Mouse (Mus musculus) midbrain, postnatal 0 days (tissue): Measurements from ENCODE around the gene Ubxn4. TPM values are rescaled to one million over a fixed set of nuclear protein-coding genes. Genes with fewer than 3 reads are reported as not detected.

ENCODE experiments used
- ATAC-seq: fragments of 200-750 bp; cut with Nextera tagmentation; 2 replicates; pipeline ENCODE4 v1.8.0; 2017; ENCODE audit warnings: moderate number of reproducible peaks, mild to moderate bottlenecking, moderate TSS enrichment, moderate library complexity; ENCODE audit not compliant: low FRiP score
- DNase-seq: peaks from one replicate; pipeline ENCODE4 v3.0.0-alpha.2; 2015; ENCODE audit warnings: low spot score
- H3K27ac ChIP-seq: fragments of 300-500 bp; sonication (generic); 2 replicates; pipeline ENCODE4 v1.5.1; 2014; ENCODE audit warnings: low read depth, mild to moderate bottlenecking, low read length, mixed read lengths
- H3K27me3 ChIP-seq: fragments of 300-500 bp; sonication (generic); 2 replicates; pipeline ENCODE4 v1.6.1; 2014; ENCODE audit warnings: low read length, control low read depth, mixed read lengths; ENCODE audit not compliant: insufficient read depth
- H3K36me3 ChIP-seq: fragments of 300-500 bp; sonication (generic); 2 replicates; pipeline ENCODE4 v1.6.1; 2014; ENCODE audit warnings: low read length, control low read depth, mixed read lengths; ENCODE audit not compliant: insufficient read depth
- H3K4me1 ChIP-seq: fragments of 300-500 bp; sonication (generic); 2 replicates; pipeline ENCODE4 v1.6.1; 2014; ENCODE audit warnings: mild to moderate bottlenecking, control low read depth, antibody characterized with exemption, low read length, mixed read lengths; ENCODE audit not compliant: insufficient read depth
- H3K4me2 ChIP-seq: fragments of 300-500 bp; sonication (generic); 2 replicates; pipeline ENCODE4 v1.6.1; 2014; ENCODE audit warnings: low read depth, mild to moderate bottlenecking, low read length, mixed read lengths; ENCODE audit not compliant: poor library complexity, severe bottlenecking
- H3K4me3 ChIP-seq: fragments of 300-500 bp; sonication (generic); 2 replicates; pipeline ENCODE4 v1.5.1; 2014; ENCODE audit warnings: low read depth, mild to moderate bottlenecking, low read length, moderate library complexity
- H3K9ac ChIP-seq: fragments of 300-500 bp; sonication (generic); replicated peaks from 2 replicates; pipeline ENCODE4 v1.6.1; 2014; ENCODE audit warnings: mild to moderate bottlenecking, low read length, moderate library complexity, mixed read lengths; ENCODE audit not compliant: poor library complexity, severe bottlenecking
- H3K9me3 ChIP-seq: fragments of 300-500 bp; sonication (generic); 2 replicates; pipeline ENCODE4 v1.6.1; 2016; ENCODE audit warnings: low read length, control low read depth
- CTCF ChIP-seq: IDR thresholded peaks from 2 replicates; pipeline ENCODE4 v1.5.1; 2016; ENCODE audit warnings: antibody characterized with exemption, mild to moderate bottlenecking
- WGBS: fragments of 180-500 bp; shearing (Covaris S2); extraction: QIAGEN DNeasy Blood & Tissue Kit; methylation state at CpG from one replicate; pipeline ENCODE4 v1.1.7; 2014; 5-methylcytosine and 5-hydroxymethylcytosine counted together
- microRNA counts: library from miRNA; unstranded; fragments of <30 nt; microRNA quantifications from one replicate; lab custom pipeline; 2015
- microRNA-seq: library from miRNA; unstranded; fragments of <30 nt; microRNA quantifications from one replicate; pipeline ENCODE4, GENCODE M21; 2016; ENCODE audit warnings: borderline number of aligned reads
- polyA plus RNA-seq: library from polyadenylated mRNA; unstranded; fragments of >200 nt; fragmentation: Nextera tagmentation; extraction: Ambion mirVana; gene quantifications from 2 replicates; pipeline ENCODE4 v1.2.1, GENCODE M21; 2015
- total RNA-seq: library from RNA; depleted of rRNA; stranded (reverse); fragments of >200 nt; gene quantifications from 2 replicates; pipeline ENCODE4 v1.2.3, GENCODE M21; 2014; rRNA removed

The Ubxn4 gene
- total and polyA plus RNA-seq, 2 experiments from 2014 or later, result 39.5 to 84.3 TPM

- H3K4me2 ChIP-seq, result no peak overlapping the region
- no peaks in the 10 kb centered on the region for H3K9me3 ChIP-seq
- WGBS, result 95% methylated on average over 8 of the region's 8 CpGs
- no peak for TF ChIP-seq CTCF
- no peak overlapping the region for H3K4me3 ChIP-seq
- no peak for ATAC-seq
- DNase-seq, result no peak
- H3K27me3 ChIP-seq, result no peaks in the 10 kb centered on the region
- H3K36me3 ChIP-seq, result no peaks in the 10 kb centered on the region; the same call in 1 of the 2 replicates
- no peaks in the 10 kb centered on the region for H3K4me1 ChIP-seq
- no peak overlapping the region for H3K9ac ChIP-seq
- no peak overlapping the region for H3K27ac ChIP-seq
These were observed 79.4 kb downstream of the Ubxn4 start for GRCm38 (mm10) chr1:128323026-128323643.

DNA sequence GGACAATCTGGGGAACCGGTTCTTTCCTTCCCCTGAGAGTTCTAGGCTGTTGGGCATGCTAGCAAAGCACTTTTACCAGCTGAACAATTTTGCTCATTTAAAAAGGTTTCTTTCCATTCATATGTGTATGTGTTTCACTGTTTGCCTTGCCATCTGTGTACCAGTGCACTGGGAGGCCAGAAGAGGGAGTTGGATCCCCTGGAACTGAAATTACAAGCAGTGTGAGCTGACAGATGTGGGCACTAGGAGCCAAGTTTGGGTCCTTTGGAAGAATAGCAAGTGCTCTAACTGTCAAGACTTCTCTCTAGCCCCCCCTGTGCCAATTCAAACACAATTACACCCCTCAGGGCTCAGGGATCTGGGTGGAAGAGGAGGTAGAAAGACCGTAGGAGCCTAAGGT is 81.0 kb downstream of the Ubxn4 start:
- no peak for ATAC-seq
- H3K9me3 ChIP-seq, result no peaks in the 10 kb centered on the region
- peak; percentile 11 for DNase-seq
- no peaks in the 10 kb centered on the region for H3K4me1 ChIP-seq
- H3K4me3 ChIP-seq, result no peak overlapping the region
- no peak overlapping the region for H3K4me2 ChIP-seq
- no peaks in the 10 kb centered on the region; the same call in 1 of the 2 replicates for H3K36me3 ChIP-seq
- H3K9ac ChIP-seq, result no peak overlapping the region
- no peak for TF ChIP-seq CTCF
- 85% methylated on average over 2 of the region's 2 CpGs for WGBS
- no peak overlapping the region for H3K27ac ChIP-seq
- H3K27me3 ChIP-seq, result no peaks in the 10 kb centered on the region

DNA sequence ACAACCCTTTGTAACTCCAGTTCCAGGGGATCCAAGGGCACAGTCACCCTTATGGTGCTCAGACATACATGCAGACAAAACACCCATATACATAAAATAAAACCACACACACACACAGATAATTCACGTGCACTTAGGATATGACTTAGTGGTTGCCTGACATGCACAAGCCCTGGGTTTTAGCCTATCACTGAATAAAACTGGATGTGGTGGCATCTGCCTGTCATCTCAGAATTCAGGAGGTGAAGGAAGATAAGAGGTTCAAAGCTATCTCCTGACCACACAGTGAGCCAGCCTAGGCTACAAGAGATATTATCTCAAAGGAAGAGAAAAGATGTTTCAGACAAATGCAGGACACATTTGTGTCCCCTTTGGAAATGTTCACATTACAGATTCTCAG is 83.4 kb downstream of the Ubxn4 start:
- H3K27me3 ChIP-seq, result no peaks in the 10 kb centered on the region
- no peaks in the 10 kb centered on the region for H3K4me1 ChIP-seq
- H3K4me3 ChIP-seq, result no peak overlapping the region
- no peak overlapping the region for H3K27ac ChIP-seq
- no peaks in the 10 kb centered on the region; the same call in 1 of the 2 replicates for H3K36me3 ChIP-seq
- H3K9me3 ChIP-seq, result no peaks in the 10 kb centered on the region
- TF ChIP-seq CTCF, result no peak
- no peak overlapping the region for H3K9ac ChIP-seq
- DNase-seq (no peak), ATAC-seq (no peak)
- WGBS, result 94% methylated on average over 1 of the region's 1 CpGs
- no peak overlapping the region for H3K4me2 ChIP-seq

DNA sequence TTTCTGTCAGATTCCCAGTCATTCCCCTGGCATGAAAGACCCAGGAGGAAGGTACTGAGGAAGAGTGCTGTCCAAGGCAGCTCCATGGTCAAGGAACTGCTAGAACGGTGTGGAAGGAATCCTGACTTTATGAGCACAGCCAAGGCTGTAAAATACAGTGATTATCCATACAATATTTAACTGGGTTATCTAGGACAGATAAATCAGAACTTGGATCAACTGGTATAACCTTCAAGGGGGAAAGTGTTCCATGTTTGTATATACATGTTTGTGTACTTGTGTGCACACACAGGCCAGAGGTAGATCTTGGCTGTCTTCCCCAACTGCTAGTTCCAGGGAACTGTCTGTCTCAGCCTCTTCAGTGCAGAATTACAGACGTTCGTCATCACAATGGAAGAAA is 84.5 kb downstream of the Ubxn4 start, which contains the start of gene Lct:
Lct (minus strand) TSS at position 101 of the 400 bp plus-strand sequence.
- Histone ChIP-seq H3K27me3 (no peaks in the 10 kb centered on the region), H3K4me2 (no peak within 1 kb of the TSS), H3K27ac (no peak within 1 kb of the TSS), H3K4me1 (no peaks in the 10 kb centered on the region), H3K9ac (no peak within 1 kb of the TSS), H3K4me3 (no peak within 1 kb of the TSS), H3K36me3 (no peaks in the 10 kb centered on the region; the same call in 1 of the 2 replicates), H3K9me3 (no peaks in the 10 kb centered on the region)
- DNase-seq (no peak), ATAC-seq (no peak)
- TF ChIP-seq CTCF, result no peak
- 83% methylated on average over 3 of the region's 3 CpGs for WGBS

MicroRNAs encoded within 50 kb of the gene (microRNA counts, 519-probe panel; counts per million panel counts)
- microRNA mmu-miR-128 (lab: Ali Mortazavi, UCI), result 4,420 counts per million, percentile 87 among the panel's probes with 10 or more counts

Small RNA genes within 50 kb of the gene (microRNA-seq; reads per million reads assigned to microRNA genes)
- gene Mir128-1, result 8,043 reads per million, percentile 93 among the genes with 10 or more reads in this experiment

Other genes starting within 250 kb of the Ubxn4 start
- 4.2 and 6.8 TPM in 2 replicates for gene Zranb3, start 140.9 kb upstream of the Ubxn4 start, total RNA-seq
- gene Zranb3, start 140.9 kb upstream of the Ubxn4 start, polyA plus RNA-seq, result 2.3 and 2.9 TPM in 2 replicates
- 57.1 and 77.9 TPM in 2 replicates for gene R3hdm1, start 140.7 kb upstream of the Ubxn4 start, total RNA-seq
- 74.9 and 104 TPM in 2 replicates for gene R3hdm1, start 140.7 kb upstream of the Ubxn4 start, polyA plus RNA-seq
- gene Lct, start 84.4 kb downstream of the Ubxn4 start, total RNA-seq, result 0.28 and 0.38 TPM in 2 replicates
- 0.49 and 0.70 TPM in 2 replicates for gene Lct, start 84.4 kb downstream of the Ubxn4 start, polyA plus RNA-seq
- 36.3 and 37.3 TPM in 2 replicates for gene Mcm6, start 115.7 kb downstream of the Ubxn4 start, total RNA-seq
- gene Mcm6, start 115.7 kb downstream of the Ubxn4 start, polyA plus RNA-seq, result 31.1 and 31.9 TPM in 2 replicates
- 53.6 and 62.6 TPM in 2 replicates for gene Dars, start 173.4 kb downstream of the Ubxn4 start, total RNA-seq
- 104 and 105 TPM in 2 replicates for gene Dars, start 173.4 kb downstream of the Ubxn4 start, polyA plus RNA-seq